Mouse (Mus musculus): ENCODE data around the gene Uba2. TPM values are rescaled to one million over a fixed set of nuclear protein-coding genes. Genes with fewer than 3 reads are reported as not detected.
"Not testable (repeated sequence)": the region's sequence is repeated elsewhere in the genome, so short reads cannot be mapped to it uniquely, and the experiment has no call there.

Uba2 gene
- polyA plus RNA-seq (2016; fragmentation: Nextera tagmentation; extraction: Ambion mirVana) = 239 and 277 TPM in 2 replicates

- Histone ChIP-seq H3K4me1 (replicated peaks) (peaks cover 13% of the 10 kb centered on the region), H3K36me3 (peaks cover 20% of the 10 kb centered on the region), H3K4me3 (peak within 1 kb of the TSS; percentile 98), H3K27ac (peak within 1 kb of the TSS; percentile 98), H3K9me3 (no peaks in the 10 kb centered on the region; the same call in 1 of the 2 replicates), H3K27me3 (ENCODE audit: insufficient read depth, poor library complexity, severe bottlenecking) (no peaks in the 10 kb centered on the region)
- 83% methylated on average over 3 of the region's 3 CpGs for WGBS
- DNase-seq (ENCODE audit: low spot score) = no peak
Measured at GRCm38 (mm10) chr7:34169454-34169853, at the start of gene Uba2. Gene Uba2, minus strand, starts transcription at chr7:34169599.

- DNase-seq (ENCODE audit: low spot score) = no peak
- Histone ChIP-seq H3K4me3 (no peak overlapping the region), H3K4me1 (replicated peaks) (no peaks in the 10 kb centered on the region), H3K36me3 (peaks cover 100% of the 10 kb centered on the region), H3K27ac (no peak overlapping the region), H3K9me3 (0 out of 2 replicates have a peak, but pooled peaks cover 4% of the 10 kb centered on the region), H3K27me3 (ENCODE audit: insufficient read depth, poor library complexity, severe bottlenecking) (no peaks in the 10 kb centered on the region)
- 86% methylated on average over 1 of the region's 1 CpGs for WGBS
Measured at GRCm38 (mm10) chr7:34218496-34218895, 49.1 kb upstream of the Uba2 start.

- H3K36me3 ChIP-seq = peaks cover 100% of the 10 kb centered on the region
- no peak overlapping the region for H3K4me3 ChIP-seq
- no peak overlapping the region for H3K27ac ChIP-seq
- no peaks in the 10 kb centered on the region for H3K27me3 ChIP-seq (ENCODE audit: insufficient read depth, poor library complexity, severe bottlenecking)
- no peak for DNase-seq (ENCODE audit: low spot score)
- no peaks in the 10 kb centered on the region for H3K4me1 ChIP-seq (replicated peaks)
- no peaks in the 10 kb centered on the region for H3K9me3 ChIP-seq
- WGBS = 95% methylated on average over 10 of the region's 10 CpGs
Measured at GRCm38 (mm10) chr7:34216474-34216873, 47.1 kb upstream of the Uba2 start.

- DNase-seq (ENCODE audit: low spot score) = no peak
- H3K27me3 ChIP-seq (ENCODE audit: insufficient read depth, poor library complexity, severe bottlenecking) = no peaks in the 10 kb centered on the region
- 89% methylated on average over 9 of the region's 9 CpGs for WGBS
- no peak overlapping the region for H3K27ac ChIP-seq
- H3K4me1 ChIP-seq (replicated peaks) = no peaks in the 10 kb centered on the region
- H3K9me3 ChIP-seq = no peaks in the 10 kb centered on the region
- peaks cover 100% of the 10 kb centered on the region for H3K36me3 ChIP-seq
- H3K4me3 ChIP-seq = no peak overlapping the region
Measured at GRCm38 (mm10) chr7:34215481-34215880, 46.1 kb upstream of the Uba2 start.

GRCm38 (mm10) chr7:34214644-34215043 is 45.2 kb upstream of the Uba2 start:
- WGBS = 92% methylated on average over 8 of the region's 8 CpGs
- no peak overlapping the region for H3K4me3 ChIP-seq
- no peak overlapping the region for H3K27ac ChIP-seq
- no peaks in the 10 kb centered on the region for H3K27me3 ChIP-seq (ENCODE audit: insufficient read depth, poor library complexity, severe bottlenecking)
- no peaks in the 10 kb centered on the region for H3K9me3 ChIP-seq
- peaks cover 100% of the 10 kb centered on the region for H3K36me3 ChIP-seq
- DNase-seq (ENCODE audit: low spot score) = no peak
- no peaks in the 10 kb centered on the region for H3K4me1 ChIP-seq (replicated peaks)

- H3K27ac ChIP-seq = no peak overlapping the region
- H3K9me3 ChIP-seq = no peaks in the 10 kb centered on the region
- H3K36me3 ChIP-seq = peaks cover 100% of the 10 kb centered on the region
- 94% methylated on average over 7 of the region's 7 CpGs for WGBS
- no peak overlapping the region for H3K4me3 ChIP-seq
- no peak for DNase-seq (ENCODE audit: low spot score)
- H3K27me3 ChIP-seq (ENCODE audit: insufficient read depth, poor library complexity, severe bottlenecking) = no peaks in the 10 kb centered on the region
- H3K4me1 ChIP-seq (replicated peaks) = no peaks in the 10 kb centered on the region
Measured at GRCm38 (mm10) chr7:34213281-34213680, 43.9 kb upstream of the Uba2 start.

- 91% methylated on average over 9 of the region's 9 CpGs for WGBS
- Histone ChIP-seq H3K4me1 (replicated peaks) (no peaks in the 10 kb centered on the region), H3K36me3 (peaks cover 100% of the 10 kb centered on the region), H3K27ac (no peak overlapping the region), H3K4me3 (no peak overlapping the region), H3K27me3 (ENCODE audit: insufficient read depth, poor library complexity, severe bottlenecking) (no peaks in the 10 kb centered on the region), H3K9me3 (no peaks in the 10 kb centered on the region)
- no peak for DNase-seq (ENCODE audit: low spot score)
Measured at GRCm38 (mm10) chr7:34208027-34208745, 38.8 kb upstream of the Uba2 start.

GRCm38 (mm10) chr7:34206331-34206730 is 36.9 kb upstream of the Uba2 start:
- 94% methylated on average over 6 of the region's 6 CpGs for WGBS

GRCm38 (mm10) chr7:34202147-34202546 is 32.7 kb upstream of the Uba2 start:
- H3K4me3 ChIP-seq; H3K9me3 ChIP-seq; H3K27ac ChIP-seq; H3K27me3 ChIP-seq (ENCODE audit: insufficient read depth, poor library complexity, severe bottlenecking); DNase-seq (ENCODE audit: low spot score); H3K4me1 ChIP-seq (replicated peaks): not testable (repeated sequence)
- H3K36me3 ChIP-seq = peaks cover 70% of the 10 kb centered on the region
- WGBS = 93% methylated on average over 10 of the region's 10 CpGs

More at GRCm38 (mm10) chr7:34206331-34206730, 36.9 kb upstream of the Uba2 start:
- Histone ChIP-seq H3K27ac (no peak overlapping the region), H3K9me3 (no peaks in the 10 kb centered on the region), H3K4me1 (replicated peaks) (no peaks in the 10 kb centered on the region), H3K4me3 (no peak overlapping the region), H3K36me3 (peaks cover 100% of the 10 kb centered on the region), H3K27me3 (ENCODE audit: insufficient read depth, poor library complexity, severe bottlenecking) (no peaks in the 10 kb centered on the region)
- no peak for DNase-seq (ENCODE audit: low spot score)

- H3K27me3 ChIP-seq (ENCODE audit: insufficient read depth, poor library complexity, severe bottlenecking) = no peaks in the 10 kb centered on the region
- H3K36me3 ChIP-seq = peaks cover 57% of the 10 kb centered on the region
- no peak for DNase-seq (ENCODE audit: low spot score)
- 99% methylated on average over 2 of the region's 2 CpGs for WGBS
- peaks cover 1% of the 10 kb centered on the region for H3K4me1 ChIP-seq (replicated peaks)
- H3K4me3 ChIP-seq = no peak overlapping the region
- no peak overlapping the region for H3K27ac ChIP-seq
- no peaks in the 10 kb centered on the region; the same call in 1 of the 2 replicates for H3K9me3 ChIP-seq
Measured at GRCm38 (mm10) chr7:34200829-34201228, 31.4 kb upstream of the Uba2 start.

GRCm38 (mm10) chr7:34198346-34198745 is 28.9 kb upstream of the Uba2 start:
- Histone ChIP-seq H3K27me3 (ENCODE audit: insufficient read depth, poor library complexity, severe bottlenecking) (no peaks in the 10 kb centered on the region), H3K4me3 (no peak overlapping the region), H3K36me3 (peaks cover 42% of the 10 kb centered on the region), H3K9me3 (no peaks in the 10 kb centered on the region; the same call in 1 of the 2 replicates), H3K4me1 (replicated peaks) (peaks cover 8% of the 10 kb centered on the region), H3K27ac (no peak overlapping the region)
- 50% methylated on average over 3 of the region's 3 CpGs for WGBS
- DNase-seq (ENCODE audit: low spot score) = no peak

GRCm38 (mm10) chr7:34196132-34197128 is 27.0 kb upstream of the Uba2 start, which contains the start of gene Pdcd2l:
Gene Pdcd2l, minus strand, starts transcription at chr7:34196661.
- peaks cover 8% of the 10 kb centered on the region for H3K4me1 ChIP-seq (replicated peaks)
- peaks cover 40% of the 10 kb centered on the region for H3K36me3 ChIP-seq
- H3K9me3 ChIP-seq = no peaks in the 10 kb centered on the region; the same call in 1 of the 2 replicates
- DNase-seq (ENCODE audit: low spot score) = peak; percentile 94
- H3K27me3 ChIP-seq (ENCODE audit: insufficient read depth, poor library complexity, severe bottlenecking) = no peaks in the 10 kb centered on the region
- WGBS = 3% methylated on average over 70 of the region's 70 CpGs
- peak within 1 kb of the TSS; percentile 92 for H3K27ac ChIP-seq
- H3K4me3 ChIP-seq = peak within 1 kb of the TSS; percentile 99
